In the genomic region with DNA sequence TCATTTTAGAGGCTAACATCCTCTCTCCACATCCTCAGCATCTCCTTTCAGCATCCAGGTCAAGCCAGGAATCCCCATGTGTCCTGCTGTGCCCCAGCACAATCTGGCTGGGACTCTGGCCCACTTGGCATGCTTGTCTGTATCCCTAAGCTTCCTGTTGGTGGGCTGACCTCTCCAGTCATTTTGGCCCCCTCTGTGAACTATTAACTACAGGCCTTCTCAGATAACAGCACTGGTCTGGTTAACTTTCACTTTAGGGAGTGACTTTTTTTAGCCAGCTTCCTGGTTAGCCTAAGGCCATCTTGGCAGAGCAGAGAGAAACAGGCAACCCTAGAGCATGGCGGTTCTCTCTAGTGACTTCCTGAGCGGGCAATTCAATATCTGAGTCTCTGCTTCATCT, we compare ENCODE assay signal across 11 mouse cellular contexts.
DNase-seq lines count a peak whose midpoint lies in the region; ATAC-seq and TF ChIP-seq lines count a peak whose summit lies in the region.
"Had no signal": no experiment of that assay in that cellular context is flagged by ENCODE, and none has a peak within 500 bp of the region (broad histone marks: within the 10 kb centered on the region; RNA-seq: fewer than 3 reads in every experiment).

No protein-coding gene starts in this region.

- no peaks in the 10 kb centered on the region for H3K9me3 ChIP-seq in kidney, embryonic 15.5 days (replicated peaks)
- no peaks in the 10 kb centered on the region for H3K9me3 ChIP-seq in hindbrain, embryonic 11.5 days (ENCODE audit: control insufficient read depth, low read length)
- H3K9me3 ChIP-seq: G1E; midbrain, embryonic 10.5 days had no signal

- no peak for TF ChIP-seq CTCF in small intestine, adult 2 months (IDR thresholded peaks at IDR 0.05; ENCODE audit: extremely low read depth, insufficient read length, insufficient replicate concordance, low read depth, low read length)

- peak; percentile 25 for DNase-seq in heart, postnatal 4 days
- no peak for DNase-seq in heart, adult 9 months (ENCODE audit: low spot score in 2 of 2)
- peak; percentile 21 to 29 for DNase-seq in cerebellum, postnatal 14 days
- no peak for DNase-seq in spleen, postnatal 36 days (ENCODE audit: low spot score in 2 of 2)
- DNase-seq in right cerebral cortex, postnatal 14 days: no peak
- no peak for DNase-seq in hindbrain, embryonic 11.5 days (ENCODE audit: low spot score)
- DNase-seq: thymus, postnatal 14 days had no signal

- no peak overlapping the region for H3K9ac ChIP-seq in kidney, embryonic 15.5 days
- no peak overlapping the region for H3K9ac ChIP-seq in hindbrain, embryonic 11.5 days (ENCODE audit: low read depth, low read length)

- ATAC-seq in kidney, embryonic 15.5 days (replicated peaks; ENCODE audit: low FRiP score): peak; percentile 78
- ATAC-seq in hindbrain, embryonic 11.5 days (ENCODE audit: low FRiP score): no peak

- 64% methylated on average over 2 of the region's 2 CpGs for WGBS in kidney, embryonic 15.5 days
- 18% methylated on average over 2 of the region's 2 CpGs for WGBS in small intestine, adult 2 months
- 88% methylated on average over 2 of the region's 2 CpGs for WGBS in hindbrain, embryonic 11.5 days

- peaks cover 39% of the 10 kb centered on the region for H3K4me1 ChIP-seq in kidney, embryonic 15.5 days
- H3K4me1 ChIP-seq in small intestine, adult 2 months (ENCODE audit: control insufficient read depth, insufficient read depth, insufficient read length, low read length): peaks cover 19% of the 10 kb centered on the region
- H3K4me1 ChIP-seq in hindbrain, embryonic 11.5 days (replicated peaks; ENCODE audit: control insufficient read depth, insufficient read depth, low read length): no peaks in the 10 kb centered on the region
- H3K4me1 ChIP-seq: midbrain, embryonic 10.5 days had no signal

- H3K27me3 ChIP-seq in kidney, embryonic 15.5 days: no peaks in the 10 kb centered on the region
- H3K27me3 ChIP-seq in small intestine, adult 2 months (ENCODE audit: control insufficient read depth, insufficient read depth, low read length): no peaks in the 10 kb centered on the region
- H3K27me3 ChIP-seq in hindbrain, embryonic 11.5 days (ENCODE audit: control insufficient read depth, insufficient read depth, low read length): no peaks in the 10 kb centered on the region

- H3K4me3 ChIP-seq in kidney, embryonic 15.5 days (replicated peaks): no peak overlapping the region
- no peak overlapping the region for H3K4me3 ChIP-seq in small intestine, adult 2 months (ENCODE audit: low read depth, low read length)
- H3K4me3 ChIP-seq in hindbrain, embryonic 11.5 days (ENCODE audit: low read depth, low read length): no peak overlapping the region
- H3K4me3 ChIP-seq: midbrain, embryonic 10.5 days had no signal

- H3K4me2 ChIP-seq in kidney, embryonic 15.5 days: no peak overlapping the region
- no peak overlapping the region for H3K4me2 ChIP-seq in hindbrain, embryonic 11.5 days (replicated peaks; ENCODE audit: low read depth, low read length)

- H3K27ac ChIP-seq in kidney, embryonic 15.5 days: peak overlapping the region; percentile 56
- peak overlapping the region; percentile 80 for H3K27ac ChIP-seq in small intestine, adult 2 months (ENCODE audit: insufficient read depth, low read depth, low read length)
- H3K27ac ChIP-seq in hindbrain, embryonic 11.5 days (ENCODE audit: low read depth, low read length): no peak overlapping the region
- H3K27ac ChIP-seq: midbrain, embryonic 10.5 days had no signal

- TF ChIP-seq POLR2A in small intestine, adult 2 months (IDR thresholded peaks at IDR 0.05; ENCODE audit: low read depth, low read length): no peak

- peaks cover 14% of the 10 kb centered on the region for H3K36me3 ChIP-seq in kidney, embryonic 15.5 days
- peaks cover 7% of the 10 kb centered on the region; the same call in 1 of the 2 replicates for H3K36me3 ChIP-seq in small intestine, adult 2 months (ENCODE audit: control insufficient read depth, insufficient read depth, low read length)
- no peaks in the 10 kb centered on the region for H3K36me3 ChIP-seq in hindbrain, embryonic 11.5 days (ENCODE audit: control insufficient read depth, insufficient read depth, low read length)

Comparison
In these comparisons a context has a peak if more than half of its experiments do, and no peak if none do; other contexts are left out.
1. DNase-seq: peak in heart, postnatal 4 days (single experiment) and cerebellum, postnatal 14 days (2 of 2); none in heart, adult 9 months (0 of 2), spleen, postnatal 36 days (0 of 2), right cerebral cortex, postnatal 14 days (single experiment) and hindbrain, embryonic 11.5 days (single experiment).